Mouse (Mus musculus): ENCODE measurements around the gene Zfp780b.
"Not testable (repeated sequence)": the region's sequence is repeated elsewhere in the genome, so short reads cannot be mapped to it uniquely, and the experiment has no call there.

Zfp780b gene

GRCm38 (mm10) chr7:27978683-27979528, at the start of gene Zfp780b:
Gene Zfp780b, minus strand, starts transcription at chr7:27979171.
- peak; percentile 34 to 55 for DNase-seq

- no peak for DNase-seq
These were observed 35.5 kb upstream of the Zfp780b start for GRCm38 (mm10) chr7:28014445-28014810.

GRCm38 (mm10) chr7:28013549-28014444, 34.8 kb upstream of the Zfp780b start, which contains the start of gene Zfp850:
Gene Zfp850, minus strand, starts transcription at chr7:28014115.
- DNase-seq, result peak; percentile 59 to 70

GRCm38 (mm10) chr7:28010271-28010670, 31.3 kb upstream of the Zfp780b start:
- no peak for DNase-seq

GRCm38 (mm10) chr7:27982197-27982596, 3.2 kb upstream of the Zfp780b start:
- no peak for DNase-seq

- DNase-seq, result not testable (repeated sequence)
These were observed 29.5 kb downstream of the Zfp780b start for GRCm38 (mm10) chr7:27949451-27949850.

GRCm38 (mm10) chr7:27941869-27942268, 37.1 kb downstream of the Zfp780b start:
- not testable (repeated sequence) for DNase-seq

GRCm38 (mm10) chr7:27933800-27934158, 45.2 kb downstream of the Zfp780b start:
- DNase-seq, result not testable (repeated sequence)

- peak in 1 of 2 experiments; percentile 8 for DNase-seq
These were observed 45.7 kb downstream of the Zfp780b start for GRCm38 (mm10) chr7:27933050-27933799.

- DNase-seq, result peak; percentile 23 to 34
These were observed 49.9 kb downstream of the Zfp780b start, which contains the start of gene Zfp974 for GRCm38 (mm10) chr7:27928818-27929695. Gene Zfp974, minus strand, starts transcription at chr7:27929460.

- DNase-seq, result not testable (repeated sequence)
These were observed 51.9 kb downstream of the Zfp780b start for GRCm38 (mm10) chr7:27927041-27927440.

GRCm38 (mm10) chr7:27910952-27911351, 68.0 kb downstream of the Zfp780b start:
- not testable (repeated sequence) for DNase-seq
